Mouse (Mus musculus) hindlimb bud, embryonic 11.5 days (tissue): ENCODE measurements at regions not wholly inside any gene's neighbourhood (a gene's known extent, or its start where the extent isn't known, plus 50 kb on each side); places are given as distances from the start of the nearest gene placed in this dataset.
"Not testable (repeated sequence)": the region's sequence is repeated elsewhere in the genome, so short reads cannot be mapped to it uniquely, and the experiment has no call there.

Source experiments
- DNase-seq: peaks from one replicate; pipeline ENCODE4 v3.0.0-alpha.2; 2012; ENCODE audit warnings: low read depth, low spot score; ENCODE audit errors: extremely low spot score

DNA sequence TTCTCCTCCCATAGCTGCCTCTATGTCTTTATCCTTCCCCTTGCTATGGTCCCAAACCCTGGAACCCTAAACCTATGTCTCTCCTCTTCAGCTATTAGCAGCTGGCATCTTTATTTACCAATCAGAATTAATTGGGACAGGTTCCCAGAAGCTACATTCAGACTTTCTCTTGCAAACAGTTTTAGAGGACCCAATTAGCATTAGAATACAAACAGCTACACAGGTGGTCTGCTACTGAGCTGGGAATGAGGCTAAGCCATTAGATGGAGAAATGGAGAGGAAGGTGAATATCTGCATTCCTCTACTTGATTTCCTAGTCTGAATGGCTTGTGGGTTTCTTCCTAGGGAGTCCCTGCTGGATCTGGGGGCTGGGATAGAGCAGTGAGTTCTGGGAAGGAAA is 611.9 kb downstream of the A830018L16Rik start:
- DNase-seq: no peak

GRCm38 (mm10) chr1:12027442-12027841 is 613.5 kb downstream of the A830018L16Rik start:
- DNase-seq: no peak

DNA sequence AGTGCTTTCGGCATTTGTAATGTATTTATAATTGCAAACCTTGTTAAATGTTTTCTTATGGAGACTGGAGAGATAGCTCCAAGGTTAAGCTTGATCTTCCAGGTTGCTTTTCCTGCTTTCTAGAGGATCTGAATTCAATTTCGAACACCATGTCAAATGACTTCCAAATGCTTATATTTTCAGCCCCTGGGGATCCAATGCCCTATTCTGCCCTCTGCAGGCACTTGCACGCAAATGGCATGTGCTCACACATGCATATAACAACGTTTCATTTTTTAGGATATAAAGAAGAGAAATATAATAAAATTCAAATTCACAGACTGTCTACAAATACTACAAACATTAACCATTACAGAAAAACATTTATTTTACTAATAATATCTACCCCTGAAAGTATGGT is 614.2 kb downstream of the A830018L16Rik start:
- no peak for DNase-seq

GRCm38 (mm10) chr1:12051931-12052482 is 638.1 kb downstream of the A830018L16Rik start:
- DNase-seq: no peak

GRCm38 (mm10) chr1:12055865-12056560 is 642.1 kb downstream of the A830018L16Rik start:
- DNase-seq: no peak

DNA sequence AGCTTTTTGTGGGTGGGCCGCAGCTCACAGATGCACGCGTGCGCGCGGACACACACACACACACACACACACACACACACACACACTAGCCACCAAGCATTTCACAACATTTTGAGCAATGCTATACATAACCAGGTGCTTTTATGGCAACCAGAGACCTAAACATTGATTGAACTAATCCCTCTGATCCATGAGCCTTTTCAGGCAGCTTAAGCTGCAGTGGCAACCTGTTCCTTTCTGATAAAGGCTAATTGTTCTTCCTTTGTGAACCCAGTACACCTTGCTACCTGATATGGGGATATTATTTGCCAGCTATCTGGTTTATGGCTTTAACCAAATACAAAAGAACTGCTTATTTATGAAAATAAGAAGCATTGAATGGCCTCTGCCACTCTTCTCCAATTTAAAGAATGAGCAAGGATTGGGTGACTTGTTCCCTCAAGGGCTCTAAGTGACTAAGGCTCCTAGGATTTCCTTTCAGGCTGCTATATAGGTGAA is 651.2 kb downstream of the A830018L16Rik start:
- DNase-seq: no peak

- no peak for DNase-seq
Measured at GRCm38 (mm10) chr1:12092564-12093504, 678.9 kb downstream of the A830018L16Rik start.

GRCm38 (mm10) chr1:12115041-12115828 is 701.3 kb downstream of the A830018L16Rik start:
- DNase-seq: no peak

GRCm38 (mm10) chr1:12117083-12117482 is 703.2 kb downstream of the A830018L16Rik start:
- no peak for DNase-seq

GRCm38 (mm10) chr1:12120926-12121325 is 707.0 kb downstream of the A830018L16Rik start:
- no peak for DNase-seq

GRCm38 (mm10) chr1:12126611-12127010 is 712.7 kb downstream of the A830018L16Rik start:
- DNase-seq: not testable (repeated sequence)

- no peak for DNase-seq
Measured at GRCm38 (mm10) chr1:12170503-12170902, 756.6 kb downstream of the A830018L16Rik start.

GRCm38 (mm10) chr1:12189646-12190233 is 775.8 kb downstream of the A830018L16Rik start:
- DNase-seq: no peak

GRCm38 (mm10) chr1:12192588-12192987 is 778.7 kb downstream of the A830018L16Rik start:
- DNase-seq: no peak

DNA sequence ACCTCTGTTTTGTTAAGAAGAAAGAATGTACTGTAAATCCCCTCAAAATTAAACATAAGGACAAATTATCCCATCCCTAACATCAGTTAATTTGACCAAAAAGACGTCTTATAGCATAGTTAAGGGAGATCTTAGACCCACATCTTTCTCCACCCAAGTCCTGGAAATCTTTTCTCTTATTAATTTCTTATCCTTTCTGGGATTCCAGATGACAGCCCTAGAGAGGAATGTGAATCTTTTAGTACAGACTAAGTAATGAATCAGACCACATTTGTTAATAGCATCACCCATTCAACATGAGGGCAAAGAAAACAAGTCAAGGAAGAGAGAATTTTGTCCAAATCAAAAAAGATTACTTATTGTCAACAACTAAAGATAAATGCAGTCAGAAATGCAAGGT is 817.2 kb downstream of the A830018L16Rik start:
- no peak for DNase-seq

DNA sequence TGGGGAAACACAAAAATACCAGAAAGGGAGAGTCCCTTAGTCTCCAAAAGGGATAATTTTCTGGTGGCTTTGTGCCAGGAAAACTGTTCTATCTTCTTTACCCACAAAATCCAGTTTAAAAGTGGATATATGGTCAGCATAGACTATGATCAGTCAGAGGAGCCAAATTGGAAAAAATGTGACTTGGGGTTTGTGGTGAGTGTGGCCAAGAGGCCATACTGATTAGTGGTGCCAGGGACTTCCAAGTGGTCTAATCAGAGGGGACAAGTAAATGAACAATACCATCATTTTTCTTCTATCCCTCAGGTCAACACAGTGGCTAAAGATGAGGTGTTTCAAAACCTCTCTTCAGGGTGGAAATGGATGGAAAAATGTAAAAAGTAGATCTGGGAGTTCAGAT is 828.2 kb downstream of the A830018L16Rik start:
- DNase-seq: no peak

GRCm38 (mm10) chr1:12282493-12282892 is 868.6 kb downstream of the A830018L16Rik start:
- no peak for DNase-seq

- DNase-seq: no peak
Measured at GRCm38 (mm10) chr1:12285551-12285950, 871.6 kb downstream of the A830018L16Rik start.

DNA sequence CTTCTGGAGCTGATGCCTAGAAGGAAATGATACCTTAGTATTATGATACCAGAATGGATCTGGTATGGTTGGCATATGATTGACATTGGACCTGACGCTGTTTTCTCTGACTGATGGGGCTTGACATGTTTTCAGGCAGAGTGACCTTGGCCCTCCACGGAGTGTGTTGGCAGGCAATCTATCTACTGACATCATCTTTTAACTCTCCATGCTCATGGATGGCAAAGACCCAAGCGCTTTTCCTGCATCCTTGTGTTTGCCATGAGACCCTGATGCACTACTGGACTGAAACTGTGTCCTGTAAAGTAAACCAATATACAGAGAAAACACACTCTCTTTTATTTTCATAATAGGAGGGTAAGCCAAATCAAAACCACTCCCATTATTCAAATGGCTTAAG is 872.1 kb downstream of the A830018L16Rik start:
- DNase-seq: no peak

DNA sequence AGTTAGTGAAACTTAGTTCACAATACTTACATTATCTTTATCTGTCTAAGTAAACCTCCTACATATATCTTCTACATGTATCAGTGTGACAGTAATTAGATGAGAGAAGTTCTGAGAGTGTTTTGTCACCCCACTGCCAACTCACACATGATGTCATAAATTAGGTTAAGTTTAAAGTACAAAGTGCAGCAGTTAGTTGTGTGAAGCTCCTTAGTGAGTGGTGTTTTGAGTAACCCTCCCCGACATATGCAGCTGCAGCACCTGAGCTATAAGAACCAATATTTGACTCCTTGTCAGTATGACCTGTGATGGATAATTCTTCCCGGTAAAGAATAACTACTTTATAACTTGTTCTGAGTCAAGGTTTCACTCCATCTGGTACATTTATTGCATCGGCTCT is 874.6 kb downstream of the A830018L16Rik start:
- no peak for DNase-seq
